Mouse (Mus musculus): Measurements from ENCODE around the gene Heph. TPM values are rescaled to one million over a fixed set of nuclear protein-coding genes. Genes with fewer than 3 reads are reported as not detected.
"Not testable (repeated sequence)": the region's sequence is repeated elsewhere in the genome, so short reads cannot be mapped to it uniquely, and the experiment has no call there.

The Heph gene
- 1 to 10 TPM; 2.1 to 2.6 TPM for total RNA-seq (2021)
- long read RNA-seq, experiment 1, full-length matches to known transcripts: 1 of 2 reads
- long read RNA-seq, experiment 1, partial matches to known transcripts: 0 of 2 reads
- long read RNA-seq, experiment 1, other reads (novel, unspliced or antisense): 1 of 2 reads
- long read RNA-seq, experiment 2, partial matches to known transcripts: 0 of 2 reads
- long read RNA-seq, experiment 2, other reads (novel, unspliced or antisense): 2 of 2 reads

DNA sequence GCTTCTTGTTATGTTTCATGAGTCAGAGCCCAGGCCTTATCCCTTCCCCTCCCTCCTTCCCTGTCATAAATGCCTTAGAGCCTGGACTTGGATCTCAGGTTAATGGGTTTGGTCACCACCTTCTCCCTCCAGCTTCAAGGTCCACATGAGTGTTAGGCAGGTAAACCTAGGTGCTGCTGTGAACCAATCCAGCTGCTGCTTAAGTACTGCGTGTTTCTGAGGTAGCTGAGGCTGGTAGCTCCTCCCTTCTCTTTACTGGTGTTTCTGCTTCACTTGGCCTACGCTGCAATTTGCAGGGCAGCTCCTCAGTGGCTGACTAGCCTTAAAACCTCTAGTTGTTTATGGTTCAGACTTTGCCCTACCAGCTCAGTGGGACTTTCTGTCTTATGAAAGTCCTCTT lies at the start of gene Heph:
Heph (plus strand) TSS at position 211 of the 400 bp plus-strand sequence.
- intact Hi-C loops (cut with DNase I): no loop called here
- DNase-seq (ENCODE audit: low spot score in 2 of 2): no peak

GRCm38 (mm10) chrX:96415351-96415750 lies 39.8 kb upstream of the Heph start:
- intact Hi-C loops (cut with DNase I); DNase-seq (ENCODE audit: low spot score in 2 of 2): not testable (repeated sequence)

GRCm38 (mm10) chrX:96416970-96417369 lies 38.2 kb upstream of the Heph start:
- intact Hi-C loops (cut with DNase I): no loop called here
- no peak for DNase-seq (ENCODE audit: low spot score in 2 of 2)

- intact Hi-C loops (cut with DNase I): no loop called here
- DNase-seq (ENCODE audit: low spot score in 2 of 2): no peak
Observed at GRCm38 (mm10) chrX:96417733-96418132, 37.4 kb upstream of the Heph start.

GRCm38 (mm10) chrX:96419383-96419782 lies 35.8 kb upstream of the Heph start:
- no peak for DNase-seq (ENCODE audit: low spot score in 2 of 2)
- intact Hi-C loops (cut with DNase I): no loop called here

GRCm38 (mm10) chrX:96456201-96456963 lies 1.2 kb downstream of the Heph start, which contains the start of gene Hsf3:
TSS of gene Hsf3 (minus strand) at chrX:96456294.
- intact Hi-C loops (cut with DNase I): no loop called here
- DNase-seq (ENCODE audit: low spot score in 2 of 2): no peak

GRCm38 (mm10) chrX:96501580-96501979 lies 46.4 kb downstream of the Heph start:
- DNase-seq (ENCODE audit: low spot score in 2 of 2): peak; percentile 1 to 12
- intact Hi-C loops (cut with DNase I): loop anchor here (5.0 kb wide), 1 partner anchor 376 kb away; no protein-coding TSS in a partner anchor

Other genes with a start within 250 kb of the Heph start
- gene Vsig4, start 161.9 kb upstream of the Heph start, total RNA-seq (2021): not detected
- not detected for gene Hsf3, start 935 bp downstream of the Heph start, total RNA-seq (2021)

All from left cerebral cortex, postnatal 14 days (tissue).